Mouse (Mus musculus): Measurements from ENCODE around the gene Gm17657.

DNA sequence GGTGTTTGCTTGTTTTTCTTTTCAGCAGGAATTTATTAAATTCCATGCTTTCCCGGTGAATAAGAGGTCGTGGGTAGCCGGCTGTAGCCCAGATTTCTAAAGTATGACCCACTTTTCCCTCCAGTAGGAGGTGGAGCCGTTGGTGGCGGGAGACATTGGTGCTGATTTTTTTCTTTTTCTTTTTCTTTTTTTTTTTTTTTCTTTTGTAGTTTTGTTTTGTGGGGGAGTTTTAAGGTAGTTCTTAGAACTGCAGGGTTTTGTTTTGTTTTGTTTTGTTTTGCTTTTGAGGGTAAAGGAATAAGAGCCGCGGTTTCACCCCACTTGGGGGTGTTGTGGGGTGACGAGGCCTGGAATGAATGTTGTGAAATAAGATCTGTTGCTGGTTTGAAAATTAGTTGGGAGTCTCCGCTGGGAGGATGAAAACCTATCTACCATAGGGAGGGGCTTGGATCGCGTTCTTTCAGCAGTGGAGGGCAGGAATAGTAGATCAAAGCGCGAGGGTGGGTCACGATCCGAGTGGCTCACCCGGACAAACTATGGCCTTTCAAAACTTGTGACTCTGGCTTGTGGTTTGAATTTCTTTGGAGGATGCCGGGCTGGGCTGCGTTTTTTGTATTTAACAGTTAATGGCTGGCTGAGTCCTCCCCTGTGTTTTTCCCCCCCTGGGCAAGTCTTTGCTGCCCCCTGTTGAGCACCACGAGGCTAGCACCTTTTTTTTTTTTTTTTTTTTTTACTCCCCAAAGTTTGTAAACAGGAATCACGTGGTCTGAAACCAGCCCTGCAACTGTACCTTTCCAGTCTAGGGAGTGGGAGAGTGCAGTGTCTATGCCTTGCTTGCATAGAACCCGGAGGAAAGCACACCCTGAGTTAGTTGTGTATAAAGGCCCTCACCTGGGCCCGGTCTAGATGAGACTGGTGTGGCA is 56.9 kb downstream of the Gm17657 start:
- TF ChIP-seq ZC3H11A (IDR thresholded peaks at IDR 0.05; ENCODE audit: borderline replicate concordance, low read depth, low read length) = peak; percentile 52
- TF ChIP-seq CHD2 (IDR thresholded peaks at IDR 0.05; ENCODE audit: low read depth, low read length) = no peak
- TF ChIP-seq MAFK (IDR thresholded peaks at IDR 0.05; ENCODE audit: insufficient read depth, low read depth, low read length) = peak; percentile 40; the same call in 1 of the 2 replicates
- peak; percentile 100 for TF ChIP-seq ZNF384 (IDR thresholded peaks at IDR 0.05; ENCODE audit: low read depth, low read length)
- no peak for TF ChIP-seq HCFC1 (IDR thresholded peaks at IDR 0.05; ENCODE audit: borderline replicate concordance, insufficient read depth, low read length)
